Mouse (Mus musculus) olfactory bulb, adult 2 months (tissue): Measurements from ENCODE around the gene Spata2. TPM values are rescaled to one million over a fixed set of nuclear protein-coding genes. Genes with fewer than 3 reads are reported as not detected.

Experiments
- H3K27ac ChIP-seq: fragments of 200-500 bp; 2 replicates; pipeline ENCODE4 v1.5.1; 2012; ENCODE audit warnings: low read depth, low read length; ENCODE audit not compliant: insufficient read depth
- H3K4me1 ChIP-seq: fragments of 200-500 bp; 2 replicates; pipeline ENCODE4 v1.6.1; 2012; ENCODE audit warnings: low read length; ENCODE audit not compliant: control insufficient read depth, insufficient read depth
- H3K4me3 ChIP-seq: fragments of 200-500 bp; 2 replicates; pipeline ENCODE4 v1.5.1; 2012; ENCODE audit warnings: mild to moderate bottlenecking, low read depth, low read length, moderate library complexity; ENCODE audit not compliant: insufficient read depth
- CTCF ChIP-seq: fragments of 200-500 bp; IDR thresholded peaks from 2 replicates; pipeline ENCODE4 v1.5.1; 2012; ENCODE audit warnings: low read depth, mild to moderate bottlenecking, low read length, moderate library complexity; ENCODE audit not compliant: insufficient read depth
- POLR2A ChIP-seq: fragments of 200-500 bp; IDR thresholded peaks from 2 replicates; pipeline ENCODE4 v1.6.1; 2012; ENCODE audit warnings: mild to moderate bottlenecking, low read depth, low read length, moderate library complexity; ENCODE audit not compliant: insufficient read depth
- WGBS: fragments of 180-500 bp; shearing (Covaris S2); methylation state at CpG from one replicate; pipeline ENCODE4 v1.1.7; 2018; 5-methylcytosine and 5-hydroxymethylcytosine counted together
- polyA plus RNA-seq: library from polyadenylated mRNA; stranded (reverse); fragments of >200 nt; gene quantifications from 2 replicates; pipeline ENCODE4 v1.2.4, GENCODE M21; 2012; ENCODE audit warnings: low replicate concordance; ENCODE audit not compliant: missing spikeins, insufficient read depth, insufficient read length

The Spata2 gene
- polyA plus RNA-seq, 1 experiment = not detected

DNA sequence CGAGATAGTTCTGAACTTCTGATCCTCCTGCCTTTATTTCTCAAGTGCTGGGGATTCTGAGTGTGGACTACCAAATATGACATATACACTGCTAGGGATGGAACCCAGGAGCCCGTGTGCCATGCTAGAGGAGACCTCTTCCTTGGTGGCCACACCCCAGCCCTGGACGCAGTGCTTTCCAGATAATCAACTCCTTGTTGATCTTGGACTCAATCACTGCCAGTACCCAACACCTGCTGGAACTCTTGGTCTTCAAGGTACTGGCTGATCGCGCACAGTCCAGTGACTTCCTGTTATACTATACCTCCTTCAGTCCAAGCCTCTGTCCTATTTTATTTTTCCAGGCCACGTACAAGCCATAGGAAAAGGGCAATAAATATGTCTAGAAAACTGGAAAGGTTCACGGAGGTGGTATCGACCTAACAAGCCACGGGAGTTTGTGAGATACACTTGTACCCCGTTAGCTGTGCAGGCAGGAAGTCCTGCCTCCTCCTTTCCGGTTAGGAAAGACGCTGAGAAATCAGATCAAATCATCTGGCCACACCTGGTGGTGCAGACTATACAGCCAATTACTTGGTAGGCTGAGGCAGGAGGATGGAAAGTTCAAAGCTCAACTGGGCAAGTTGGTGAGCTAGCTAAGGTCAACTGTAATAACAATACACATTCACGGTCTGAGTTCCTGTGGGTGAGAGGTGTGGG, 10.0 kb upstream of the Spata2 start:
- TF ChIP-seq CTCF (no peak), POLR2A (no peak)
- Histone ChIP-seq H3K4me3 (peak overlapping the region; percentile 94), H3K4me1 (peaks cover 14% of the 10 kb centered on the region), H3K27ac (peak overlapping the region; percentile 86)
- WGBS = 51% methylated on average over 13 of the region's 13 CpGs

- no peaks in the 10 kb centered on the region for H3K4me1 ChIP-seq
- TF ChIP-seq POLR2A = no peak
- no peak for TF ChIP-seq CTCF
- H3K27ac ChIP-seq = no peak overlapping the region
- 73% methylated on average over 5 of the region's 5 CpGs for WGBS
- H3K4me3 ChIP-seq = no peak overlapping the region
These were observed 4.6 kb upstream of the Spata2 start for GRCm38 (mm10) chr2:167497272-167497671.

DNA sequence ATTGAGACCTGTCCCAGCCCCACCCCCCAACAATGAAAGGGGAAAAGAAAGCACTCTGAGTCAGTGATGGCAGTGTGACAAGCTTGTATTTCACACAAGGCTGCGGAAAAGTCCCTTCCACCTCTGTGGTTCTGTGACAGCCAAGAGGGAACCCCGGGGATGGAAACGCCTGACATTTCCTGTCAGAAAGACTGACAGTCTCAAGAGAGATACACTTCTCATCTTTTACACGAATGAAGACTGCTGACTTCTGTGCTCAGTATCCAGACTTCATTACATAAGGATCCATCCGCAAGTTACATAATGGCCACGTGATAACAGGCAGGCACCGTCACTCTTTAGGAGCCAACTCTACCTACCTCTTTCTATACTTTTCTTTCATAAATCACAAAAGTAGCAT, 3.8 kb upstream of the Spata2 start:
- H3K4me3 ChIP-seq = no peak overlapping the region
- no peaks in the 10 kb centered on the region for H3K4me1 ChIP-seq
- no peak overlapping the region for H3K27ac ChIP-seq
- WGBS = 84% methylated on average over 7 of the region's 7 CpGs
- TF ChIP-seq POLR2A (no peak), CTCF (no peak)

GRCm38 (mm10) chr2:167491757-167492708, 654 bp downstream of the Spata2 start, which contains the start of gene Rnf114:
Rnf114 (plus strand) TSS chr2:167492645.
- peak within 1 kb of the TSS; percentile 97 for H3K27ac ChIP-seq
- no peak for TF ChIP-seq POLR2A
- WGBS = 1% methylated on average over 52 of the region's 52 CpGs

DNA sequence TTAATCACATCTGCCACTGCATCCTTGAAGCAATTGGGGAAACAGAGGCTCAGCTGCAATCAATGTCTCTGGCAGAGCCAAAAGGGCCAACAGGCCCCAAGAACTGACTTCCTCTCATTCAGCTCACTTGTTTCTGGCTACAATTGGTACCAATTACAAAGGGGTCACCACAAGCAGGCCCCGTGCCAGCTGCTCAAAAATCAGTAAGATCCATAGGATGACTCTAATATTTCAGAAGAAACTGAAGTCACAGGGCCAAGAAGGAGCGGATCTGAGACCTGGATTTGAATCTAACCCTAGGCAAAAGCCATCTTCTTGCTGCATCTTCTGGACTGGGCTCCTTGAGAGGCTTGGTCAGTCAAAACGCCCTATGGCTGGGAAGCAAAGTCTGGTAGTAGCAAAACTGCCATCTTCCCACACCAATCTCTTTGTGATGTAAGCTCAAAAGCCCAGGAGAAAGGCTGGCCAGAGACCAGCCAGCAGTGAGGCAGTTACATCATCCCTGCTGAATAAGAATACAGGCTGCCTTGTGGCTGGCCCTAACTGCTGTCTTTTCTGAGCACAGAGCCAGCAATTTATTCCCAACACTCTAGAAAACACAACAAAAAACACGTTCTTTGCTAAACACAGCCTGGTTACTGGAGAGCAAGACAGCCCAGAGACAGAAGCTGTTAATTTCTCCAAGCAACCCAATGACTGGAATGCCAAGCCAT, 1.7 kb downstream of the Spata2 start:
- Histone ChIP-seq H3K27ac (peak overlapping the region; percentile 97; the same call in 1 of the 2 replicates), H3K4me3 (peak overlapping the region; percentile 67; the same call in 1 of the 2 replicates), H3K4me1 (peaks cover 35% of the 10 kb centered on the region)
- TF ChIP-seq CTCF (no peak), POLR2A (no peak)
- 30% methylated on average over 4 of the region's 4 CpGs for WGBS

More at GRCm38 (mm10) chr2:167491757-167492708, 654 bp downstream of the Spata2 start, which contains the start of gene Rnf114:
- H3K4me1 ChIP-seq = peaks cover 25% of the 10 kb centered on the region
- peak within 1 kb of the TSS; percentile 67 for H3K4me3 ChIP-seq

DNA sequence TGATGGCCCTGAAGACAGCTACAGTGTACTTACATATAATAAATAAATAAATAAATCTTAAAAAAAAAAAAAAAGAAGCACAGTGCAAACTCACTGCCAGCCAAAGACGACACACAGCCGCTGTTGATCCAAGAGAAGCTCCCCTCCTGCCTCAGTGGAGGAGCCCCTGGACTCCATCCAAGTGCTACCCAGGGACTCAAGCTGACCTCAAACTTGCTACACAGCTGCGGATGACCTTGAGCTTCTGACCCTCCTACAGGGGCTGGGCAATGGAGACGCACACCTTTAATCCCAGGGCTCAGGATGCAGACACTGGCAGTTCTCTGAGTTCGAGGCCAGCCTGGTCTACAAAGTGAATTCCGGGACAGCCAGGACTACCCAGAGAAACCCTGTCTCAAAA, 4.7 kb downstream of the Spata2 start:
- TF ChIP-seq POLR2A (no peak), CTCF (no peak)
- H3K4me3 ChIP-seq = no peak overlapping the region
- H3K27ac ChIP-seq = no peak overlapping the region
- H3K4me1 ChIP-seq = peaks cover 53% of the 10 kb centered on the region
- WGBS = 61% methylated on average over 6 of the region's 6 CpGs

- 78% methylated on average over 6 of the region's 6 CpGs for WGBS
- Histone ChIP-seq H3K4me3 (no peak overlapping the region), H3K27ac (no peak overlapping the region), H3K4me1 (peaks cover 55% of the 10 kb centered on the region)
- TF ChIP-seq POLR2A (no peak), CTCF (no peak)
These were observed 5.1 kb downstream of the Spata2 start for GRCm38 (mm10) chr2:167487551-167487950.

GRCm38 (mm10) chr2:167486573-167486972, 6.1 kb downstream of the Spata2 start:
- H3K4me1 ChIP-seq = peaks cover 55% of the 10 kb centered on the region
- no peak overlapping the region for H3K4me3 ChIP-seq
- 68% methylated on average over 4 of the region's 4 CpGs for WGBS
- H3K27ac ChIP-seq = no peak overlapping the region
- TF ChIP-seq CTCF (no peak), POLR2A (no peak)
